Mouse (Mus musculus) forebrain, embryonic 13.5 days (tissue): ENCODE results near the gene Zcchc17. TPM values are rescaled to one million over a fixed set of nuclear protein-coding genes. Genes with fewer than 3 reads are reported as not detected.
A peak's percentile ranks its signal among the peaks of the same experiment; 100 is the strongest.

Experiments
- ATAC-seq: fragments of 200-750 bp; cut with Nextera tagmentation; 2 replicates; pipeline ENCODE4 v1.8.0; 2017
- H3K27ac ChIP-seq: fragments of 300-500 bp; sonication (generic); 2 replicates; pipeline ENCODE4 v1.5.1; 2015; ENCODE audit warnings: inconsistent platforms, mild to moderate bottlenecking, moderate library complexity
- H3K27me3 ChIP-seq: fragments of 300-500 bp; sonication (generic); 2 replicates; pipeline ENCODE4 v1.6.1; 2015; ENCODE audit warnings: mild to moderate bottlenecking, inconsistent platforms
- H3K36me3 ChIP-seq: fragments of 300-500 bp; sonication (generic); 2 replicates; pipeline ENCODE4 v1.6.1; 2015; ENCODE audit warnings: mild to moderate bottlenecking, inconsistent platforms; ENCODE audit not compliant: poor library complexity, severe bottlenecking
- H3K4me1 ChIP-seq: fragments of 300-500 bp; sonication (generic); 2 replicates; pipeline ENCODE4 v1.6.1; 2015; ENCODE audit warnings: inconsistent platforms
- H3K4me2 ChIP-seq: fragments of 300-500 bp; sonication (generic); 2 replicates; pipeline ENCODE4 v1.6.1; 2015; ENCODE audit warnings: inconsistent platforms, mild to moderate bottlenecking, moderate library complexity
- H3K4me3 ChIP-seq: fragments of 300-500 bp; sonication (generic); 2 replicates; pipeline ENCODE4 v1.5.1; 2015; ENCODE audit warnings: mild to moderate bottlenecking, inconsistent platforms
- H3K9ac ChIP-seq: fragments of 300-500 bp; sonication (generic); 2 replicates; pipeline ENCODE4 v1.6.1; 2015; ENCODE audit warnings: mild to moderate bottlenecking, inconsistent platforms
- H3K9me3 ChIP-seq: fragments of 300-500 bp; sonication (generic); replicated peaks from 2 replicates; pipeline ENCODE4 v1.6.1; 2016; ENCODE audit warnings: inconsistent platforms
- WGBS: fragments of 180-500 bp; shearing (Covaris S2); methylation state at CpG from one replicate; pipeline ENCODE4 v1.1.7; 2015; 5-methylcytosine and 5-hydroxymethylcytosine counted together
- polyA plus RNA-seq: library from polyadenylated mRNA; unstranded; fragments of >200 nt; fragmentation: Nextera tagmentation; extraction: Ambion mirVana; gene quantifications from 2 replicates; pipeline ENCODE4 v1.2.1, GENCODE M21; 2015

Zcchc17 gene
- polyA plus RNA-seq, 1 experiment from 2014 or later, result 90.5 TPM

- Histone ChIP-seq H3K4me3 (no peak overlapping the region), H3K4me2 (no peak overlapping the region), H3K27ac (no peak overlapping the region), H3K36me3 (no peaks in the 10 kb centered on the region), H3K4me1 (no peaks in the 10 kb centered on the region), H3K27me3 (no peaks in the 10 kb centered on the region), H3K9me3 (no peaks in the 10 kb centered on the region), H3K9ac (no peak overlapping the region)
- no peak for ATAC-seq
- 20% methylated on average over 13 of the region's 13 CpGs for WGBS
Observed at GRCm38 (mm10) chr4:130297123-130297529, 62.6 kb downstream of the Zcchc17 start.

- Histone ChIP-seq H3K36me3 (no peaks in the 10 kb centered on the region), H3K27ac (no peak overlapping the region), H3K9me3 (no peaks in the 10 kb centered on the region), H3K4me1 (no peaks in the 10 kb centered on the region), H3K27me3 (no peaks in the 10 kb centered on the region), H3K9ac (no peak overlapping the region), H3K4me3 (no peak overlapping the region), H3K4me2 (no peak overlapping the region)
- WGBS, result 88% methylated on average over 13 of the region's 13 CpGs
- no peak for ATAC-seq
Observed at GRCm38 (mm10) chr4:130296243-130296965, 63.3 kb downstream of the Zcchc17 start.

GRCm38 (mm10) chr4:130295047-130295745, 64.5 kb downstream of the Zcchc17 start:
- Histone ChIP-seq H3K4me2 (no peak overlapping the region), H3K9ac (no peak overlapping the region), H3K4me1 (no peaks in the 10 kb centered on the region), H3K36me3 (no peaks in the 10 kb centered on the region), H3K27ac (no peak overlapping the region), H3K9me3 (no peaks in the 10 kb centered on the region), H3K4me3 (no peak overlapping the region), H3K27me3 (no peaks in the 10 kb centered on the region)
- no peak for ATAC-seq
- 55% methylated on average over 23 of the region's 23 CpGs for WGBS

GRCm38 (mm10) chr4:130294513-130294912, 65.2 kb downstream of the Zcchc17 start:
- Histone ChIP-seq H3K9ac (no peak overlapping the region), H3K9me3 (no peaks in the 10 kb centered on the region), H3K4me2 (no peak overlapping the region), H3K27ac (no peak overlapping the region), H3K36me3 (no peaks in the 10 kb centered on the region), H3K4me3 (no peak overlapping the region), H3K4me1 (no peaks in the 10 kb centered on the region), H3K27me3 (no peaks in the 10 kb centered on the region)
- ATAC-seq, result no peak
- WGBS, result 86% methylated on average over 8 of the region's 8 CpGs

GRCm38 (mm10) chr4:130292271-130292670, 67.5 kb downstream of the Zcchc17 start:
- no peak overlapping the region for H3K4me3 ChIP-seq
- H3K36me3 ChIP-seq, result no peaks in the 10 kb centered on the region
- no peak overlapping the region for H3K4me2 ChIP-seq
- H3K4me1 ChIP-seq, result no peaks in the 10 kb centered on the region
- H3K27ac ChIP-seq, result no peak overlapping the region
- H3K9ac ChIP-seq, result no peak overlapping the region
- 0 out of 2 replicates have a peak, but pooled peaks have one; percentile 43 for ATAC-seq
- 3% methylated on average over 4 of the region's 4 CpGs for WGBS
- no peaks in the 10 kb centered on the region for H3K9me3 ChIP-seq
- H3K27me3 ChIP-seq, result no peaks in the 10 kb centered on the region

- Histone ChIP-seq H3K36me3 (no peaks in the 10 kb centered on the region), H3K4me1 (no peaks in the 10 kb centered on the region), H3K4me2 (no peak overlapping the region), H3K4me3 (no peak overlapping the region), H3K27me3 (no peaks in the 10 kb centered on the region), H3K9me3 (no peaks in the 10 kb centered on the region), H3K9ac (no peak overlapping the region), H3K27ac (no peak overlapping the region)
- ATAC-seq, result no peak
- WGBS, result 77% methylated on average over 3 of the region's 3 CpGs
Observed at GRCm38 (mm10) chr4:130289824-130290223, 69.9 kb downstream of the Zcchc17 start.

GRCm38 (mm10) chr4:130286531-130286930, 73.2 kb downstream of the Zcchc17 start:
- no peak overlapping the region for H3K27ac ChIP-seq
- H3K27me3 ChIP-seq, result no peaks in the 10 kb centered on the region
- no peak overlapping the region for H3K4me2 ChIP-seq
- no peak for ATAC-seq
- H3K36me3 ChIP-seq, result no peaks in the 10 kb centered on the region
- no peak overlapping the region for H3K9ac ChIP-seq
- whole genome bisulfite sequencing, result 66% methylated on average over 3 of the region's 3 CpGs
- H3K4me1 ChIP-seq, result no peaks in the 10 kb centered on the region
- no peak overlapping the region for H3K4me3 ChIP-seq
- H3K9me3 ChIP-seq, result no peaks in the 10 kb centered on the region

- Histone ChIP-seq H3K27me3 (no peaks in the 10 kb centered on the region), H3K36me3 (no peaks in the 10 kb centered on the region), H3K9ac (no peak overlapping the region), H3K4me2 (no peak overlapping the region), H3K27ac (no peak overlapping the region), H3K9me3 (no peaks in the 10 kb centered on the region), H3K4me3 (no peak overlapping the region), H3K4me1 (no peaks in the 10 kb centered on the region)
- WGBS, result 88% methylated on average over 9 of the region's 9 CpGs
- ATAC-seq, result no peak
Observed at GRCm38 (mm10) chr4:130283826-130284225, 75.9 kb downstream of the Zcchc17 start.

GRCm38 (mm10) chr4:130282856-130283255, 76.9 kb downstream of the Zcchc17 start:
- no peaks in the 10 kb centered on the region for H3K27me3 ChIP-seq
- 82% methylated on average over 5 of the region's 5 CpGs for WGBS

GRCm38 (mm10) chr4:130279105-130279504, 80.6 kb downstream of the Zcchc17 start, which contains the start of gene Serinc2:
Gene Serinc2 (minus strand): TSS chr4:130279205.
- ATAC-seq, result no peak
- H3K4me2 ChIP-seq, result no peak within 1 kb of the TSS

More at GRCm38 (mm10) chr4:130282856-130283255, 76.9 kb downstream of the Zcchc17 start:
- no peaks in the 10 kb centered on the region for H3K4me1 ChIP-seq
- H3K4me2 ChIP-seq, result no peak overlapping the region
- no peaks in the 10 kb centered on the region for H3K9me3 ChIP-seq
- no peak for ATAC-seq
- no peak overlapping the region for H3K9ac ChIP-seq
- no peak overlapping the region for H3K4me3 ChIP-seq
- H3K27ac ChIP-seq, result no peak overlapping the region
- no peaks in the 10 kb centered on the region for H3K36me3 ChIP-seq

GRCm38 (mm10) chr4:130276573-130277176, 83.1 kb downstream of the Zcchc17 start:
- Histone ChIP-seq H3K9me3 (no peaks in the 10 kb centered on the region), H3K27me3 (no peaks in the 10 kb centered on the region), H3K36me3 (no peaks in the 10 kb centered on the region), H3K9ac (no peak overlapping the region), H3K4me3 (no peak overlapping the region), H3K27ac (no peak overlapping the region), H3K4me2 (peak overlapping the region; percentile 78; the same call in 1 of the 2 replicates), H3K4me1 (peaks cover 30% of the 10 kb centered on the region)
- 81% methylated on average over 7 of the region's 7 CpGs for WGBS
- no peak for ATAC-seq

More at GRCm38 (mm10) chr4:130279105-130279504, 80.6 kb downstream of the Zcchc17 start, which contains the start of gene Serinc2:
- Histone ChIP-seq H3K4me3 (no peak within 1 kb of the TSS), H3K36me3 (no peaks in the 10 kb centered on the region), H3K4me1 (peaks cover 7% of the 10 kb centered on the region), H3K9ac (no peak within 1 kb of the TSS), H3K9me3 (no peaks in the 10 kb centered on the region), H3K27me3 (no peaks in the 10 kb centered on the region), H3K27ac (no peak within 1 kb of the TSS)
- 60% methylated on average over 2 of the region's 2 CpGs for WGBS

- Histone ChIP-seq H3K27me3 (no peaks in the 10 kb centered on the region), H3K36me3 (peaks cover 5% of the 10 kb centered on the region), H3K4me3 (peak overlapping the region; percentile 84), H3K27ac (peak overlapping the region; percentile 99; the same call in 1 of the 2 replicates), H3K4me1 (peaks cover 32% of the 10 kb centered on the region), H3K9me3 (no peaks in the 10 kb centered on the region), H3K4me2 (peak overlapping the region; percentile 78), H3K9ac (peak overlapping the region; percentile 97)
- 42% methylated on average over 5 of the region's 5 CpGs for WGBS
- ATAC-seq, result 0 out of 2 replicates have a peak, but pooled peaks have one; percentile 5
Observed at GRCm38 (mm10) chr4:130275823-130276105, 84.0 kb downstream of the Zcchc17 start.
